Mouse (Mus musculus): ENCODE measurements around the gene Ppt2. TPM values are rescaled to one million over a fixed set of nuclear protein-coding genes. Genes with fewer than 3 reads are reported as not detected.

Ppt2 gene
- total and polyA plus RNA-seq, 2 experiments = 22.5 to 38.5 TPM

DNA sequence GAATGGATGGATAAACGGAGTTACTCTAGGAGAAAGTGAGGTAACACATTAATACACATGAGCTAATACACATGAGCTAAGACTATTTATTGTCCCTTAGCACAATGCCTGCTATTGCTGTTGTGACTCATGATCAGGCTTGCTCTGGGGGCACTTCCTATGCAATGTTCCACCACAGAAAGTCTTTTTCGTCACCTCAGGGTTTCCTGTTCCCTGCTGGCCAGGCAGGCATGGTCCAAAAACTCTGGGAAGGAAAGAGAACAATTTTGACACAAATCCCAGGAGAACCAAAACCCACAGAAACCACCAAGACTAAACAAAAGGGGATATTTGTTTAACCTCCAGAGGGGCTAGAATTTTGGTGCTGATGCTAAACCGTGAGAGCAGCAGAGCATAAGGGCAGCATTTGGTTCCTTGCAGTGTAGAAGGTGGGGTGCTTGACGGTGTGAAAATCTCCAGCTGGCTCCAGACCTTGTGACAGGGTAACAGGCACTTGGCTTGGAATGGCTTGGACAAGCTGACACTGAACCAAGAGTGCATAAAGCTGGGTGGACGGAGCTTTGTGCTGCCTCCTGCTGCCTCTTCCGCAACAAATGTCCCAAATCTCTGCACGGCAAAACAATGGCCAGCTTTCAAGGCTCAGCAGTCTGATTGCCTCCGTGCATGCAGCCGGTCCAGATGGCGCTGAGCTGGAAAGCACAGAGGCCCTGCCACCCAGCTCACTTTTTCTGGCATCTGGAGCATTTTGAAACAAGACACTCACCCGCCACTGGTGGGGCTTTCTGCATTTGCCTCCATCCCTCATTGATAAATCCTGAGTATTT lies 12.7 kb upstream of the Ppt2 start:
- WGBS = 70% methylated on average over 11 of the region's 11 CpGs
- Histone ChIP-seq H3K27ac (replicated peaks; ENCODE audit: insufficient read depth, low read depth, low read length) (no peak overlapping the region), H3K4me3 (ENCODE audit: insufficient read depth, low read depth, low read length) (no peak overlapping the region), H3K79me2 (ENCODE audit: control insufficient read depth, insufficient read depth, low read length) (no peaks in the 10 kb centered on the region; the same call in 1 of the 2 replicates), H3K36me3 (ENCODE audit: control insufficient read depth, insufficient read depth, low read length) (no peaks in the 10 kb centered on the region), H3K4me1 (ENCODE audit: control insufficient read depth, insufficient read depth, low read length) (peaks cover 3% of the 10 kb centered on the region), H3K27me3 (ENCODE audit: control insufficient read depth, insufficient read depth, low read length) (no peaks in the 10 kb centered on the region), H3K9ac (ENCODE audit: low read depth, low read length) (no peak overlapping the region)
- no peak for DNase-seq (ENCODE audit: extremely low read depth, low read depth, low spot score)
- no peak for TF ChIP-seq POLR2A (IDR thresholded peaks at IDR 0.05; ENCODE audit: extremely low read depth, insufficient read depth, low read length)
- peak; percentile 20; the same call in 1 of the 2 replicates for TF ChIP-seq CTCF (IDR thresholded peaks at IDR 0.05; ENCODE audit: low read depth, low read length)

DNA sequence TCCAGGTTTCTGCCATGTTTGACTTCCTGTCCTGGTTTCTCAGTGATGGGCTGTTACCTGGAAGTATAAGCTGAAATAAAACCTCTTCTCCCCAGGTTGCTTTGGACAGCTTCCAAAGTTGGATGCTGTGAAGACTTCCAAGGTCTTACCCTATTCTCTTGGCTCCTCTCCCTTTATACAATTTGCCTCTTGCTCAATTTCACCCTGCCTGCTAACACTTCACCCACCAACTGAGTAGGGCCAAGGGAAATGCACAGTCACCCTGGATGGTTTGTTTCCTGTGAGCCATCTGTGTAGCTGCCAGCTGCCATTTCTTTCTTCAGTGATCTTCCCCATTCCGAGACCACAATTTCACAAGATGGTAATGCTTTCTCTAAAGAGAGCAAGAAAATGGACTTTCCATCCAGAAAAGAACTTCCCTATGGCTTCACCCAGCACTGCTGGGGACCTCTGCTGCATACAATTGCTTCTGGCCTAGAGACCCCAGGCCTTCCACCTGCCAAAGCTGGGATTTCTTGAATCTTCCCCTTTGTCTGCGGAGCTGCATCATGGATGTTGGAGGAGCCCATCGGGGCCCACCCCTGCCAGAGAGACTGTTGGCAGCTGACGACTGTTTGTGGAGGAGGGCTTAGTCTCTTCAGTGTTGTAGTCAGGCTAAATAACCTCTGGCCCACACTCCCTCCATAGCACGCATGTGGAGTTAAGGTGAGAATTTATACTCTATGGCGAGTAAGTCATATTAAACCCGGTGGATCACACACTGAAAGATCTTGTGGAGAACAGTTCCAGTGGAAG lies 11.3 kb upstream of the Ppt2 start:
- DNase-seq (ENCODE audit: extremely low read depth, low read depth, low spot score) = no peak
- no peak for TF ChIP-seq CTCF (IDR thresholded peaks at IDR 0.05; ENCODE audit: low read depth, low read length)
- TF ChIP-seq POLR2A (IDR thresholded peaks at IDR 0.05; ENCODE audit: extremely low read depth, insufficient read depth, low read length) = no peak
- Histone ChIP-seq H3K27me3 (ENCODE audit: control insufficient read depth, insufficient read depth, low read length) (no peaks in the 10 kb centered on the region), H3K36me3 (ENCODE audit: control insufficient read depth, insufficient read depth, low read length) (no peaks in the 10 kb centered on the region), H3K4me1 (ENCODE audit: control insufficient read depth, insufficient read depth, low read length) (no peaks in the 10 kb centered on the region), H3K79me2 (ENCODE audit: control insufficient read depth, insufficient read depth, low read length) (no peaks in the 10 kb centered on the region), H3K27ac (replicated peaks; ENCODE audit: insufficient read depth, low read depth, low read length) (no peak overlapping the region), H3K4me3 (ENCODE audit: insufficient read depth, low read depth, low read length) (no peak overlapping the region), H3K9ac (ENCODE audit: low read depth, low read length) (no peak overlapping the region)
- 95% methylated on average over 7 of the region's 7 CpGs for WGBS

DNA sequence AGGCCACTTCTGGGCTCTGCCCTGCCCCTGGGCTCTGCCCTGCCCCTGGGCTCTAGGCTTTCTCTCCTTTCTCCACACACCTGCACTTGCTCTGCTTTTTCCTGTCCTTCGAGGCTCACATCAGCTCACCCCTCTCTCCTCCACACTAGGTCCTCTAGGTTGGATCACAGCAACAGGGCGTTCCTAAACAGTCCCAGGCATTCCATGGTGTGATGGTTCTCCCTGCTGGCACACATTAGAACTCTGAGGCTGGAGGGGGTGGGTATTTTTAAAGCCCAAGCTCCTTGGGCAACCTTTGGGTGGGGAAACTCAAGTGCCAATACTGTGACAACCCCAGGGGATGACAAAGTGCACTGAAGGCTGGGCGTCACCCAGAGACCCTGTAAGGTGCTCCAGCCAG lies 9.1 kb upstream of the Ppt2 start:
- Histone ChIP-seq H3K36me3 (ENCODE audit: control insufficient read depth, insufficient read depth, low read length) (no peaks in the 10 kb centered on the region), H3K27ac (replicated peaks; ENCODE audit: insufficient read depth, low read depth, low read length) (peak overlapping the region; percentile 5; the same call in 1 of the 2 replicates), H3K27me3 (ENCODE audit: control insufficient read depth, insufficient read depth, low read length) (no peaks in the 10 kb centered on the region), H3K4me1 (ENCODE audit: control insufficient read depth, insufficient read depth, low read length) (no peaks in the 10 kb centered on the region), H3K4me3 (ENCODE audit: insufficient read depth, low read depth, low read length) (peak overlapping the region; percentile 28), H3K9ac (ENCODE audit: low read depth, low read length) (no peak overlapping the region; the same call in 1 of the 2 replicates), H3K79me2 (ENCODE audit: control insufficient read depth, insufficient read depth, low read length) (no peaks in the 10 kb centered on the region)
- TF ChIP-seq POLR2A (IDR thresholded peaks at IDR 0.05; ENCODE audit: extremely low read depth, insufficient read depth, low read length) (no peak), CTCF (IDR thresholded peaks at IDR 0.05; ENCODE audit: low read depth, low read length) (no peak)
- WGBS = 70% methylated on average over 3 of the region's 3 CpGs
- no peak for DNase-seq (ENCODE audit: extremely low read depth, low read depth, low spot score)

DNA sequence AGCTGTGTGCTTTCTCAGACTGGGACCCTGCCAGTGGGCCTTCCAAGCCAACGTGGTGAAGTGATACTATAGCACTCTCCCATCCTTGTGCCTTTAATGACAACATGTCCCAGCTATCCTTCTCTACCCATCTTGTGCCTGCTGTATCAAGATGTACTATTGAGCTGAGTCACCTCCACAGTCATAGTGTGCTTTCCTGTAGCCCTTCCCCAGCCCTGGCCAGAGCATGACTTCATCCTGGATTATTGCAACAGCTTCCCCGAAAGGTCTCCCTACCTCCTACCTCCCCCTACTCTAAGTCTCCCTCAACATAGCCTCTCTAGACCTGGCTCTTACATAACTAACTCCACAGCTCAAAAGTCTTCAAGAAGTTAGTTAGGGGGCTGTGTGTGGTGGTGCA lies 7.4 kb upstream of the Ppt2 start:
- Histone ChIP-seq H3K4me3 (ENCODE audit: insufficient read depth, low read depth, low read length) (no peak overlapping the region), H3K27me3 (ENCODE audit: control insufficient read depth, insufficient read depth, low read length) (no peaks in the 10 kb centered on the region), H3K79me2 (ENCODE audit: control insufficient read depth, insufficient read depth, low read length) (no peaks in the 10 kb centered on the region), H3K4me1 (ENCODE audit: control insufficient read depth, insufficient read depth, low read length) (no peaks in the 10 kb centered on the region), H3K36me3 (ENCODE audit: control insufficient read depth, insufficient read depth, low read length) (no peaks in the 10 kb centered on the region), H3K9ac (ENCODE audit: low read depth, low read length) (no peak overlapping the region), H3K27ac (replicated peaks; ENCODE audit: insufficient read depth, low read depth, low read length) (no peak overlapping the region)
- WGBS = 77% methylated on average over 2 of the region's 2 CpGs
- no peak for DNase-seq (ENCODE audit: extremely low read depth, low read depth, low spot score)
- no peak for TF ChIP-seq CTCF (IDR thresholded peaks at IDR 0.05; ENCODE audit: low read depth, low read length)
- TF ChIP-seq POLR2A (IDR thresholded peaks at IDR 0.05; ENCODE audit: extremely low read depth, insufficient read depth, low read length) = no peak

DNA sequence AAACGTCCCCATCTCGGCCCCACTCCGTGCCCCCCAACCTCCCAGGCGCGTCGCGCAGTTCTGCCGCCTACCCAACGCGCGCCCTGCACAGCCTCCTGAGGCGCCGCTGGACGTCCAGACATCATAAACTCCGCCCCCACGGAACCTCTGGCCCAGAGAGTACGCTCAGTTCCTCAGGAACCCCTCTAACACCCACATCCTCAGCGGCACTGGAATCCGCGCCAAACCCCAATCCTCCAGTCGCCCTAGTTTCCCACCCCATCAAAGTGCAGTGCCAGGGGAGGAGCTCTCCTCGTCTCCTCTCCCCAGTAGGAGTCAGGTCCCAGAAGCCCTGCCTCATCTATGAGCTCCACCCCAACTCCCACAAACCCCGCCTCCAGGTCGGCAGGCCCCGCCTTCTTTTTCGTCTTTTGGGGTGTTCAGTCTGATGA lies 4.0 kb upstream of the Ppt2 start:
- TF ChIP-seq POLR2A (IDR thresholded peaks at IDR 0.05; ENCODE audit: extremely low read depth, insufficient read depth, low read length) (no peak), CTCF (IDR thresholded peaks at IDR 0.05; ENCODE audit: low read depth, low read length) (no peak)
- H3K27me3 ChIP-seq (ENCODE audit: control insufficient read depth, insufficient read depth, low read length) = no peaks in the 10 kb centered on the region
- WGBS = 7% methylated on average over 26 of the region's 26 CpGs
- H3K36me3 ChIP-seq (ENCODE audit: control insufficient read depth, insufficient read depth, low read length) = no peaks in the 10 kb centered on the region
- peak overlapping the region; percentile 25; the same call in 1 of the 2 replicates for H3K4me3 ChIP-seq (ENCODE audit: insufficient read depth, low read depth, low read length)
- H3K9ac ChIP-seq (ENCODE audit: low read depth, low read length) = peak overlapping the region; percentile 6; the same call in 1 of the 2 replicates
- no peaks in the 10 kb centered on the region for H3K4me1 ChIP-seq (ENCODE audit: control insufficient read depth, insufficient read depth, low read length)
- no peak overlapping the region for H3K27ac ChIP-seq (replicated peaks; ENCODE audit: insufficient read depth, low read depth, low read length)
- H3K79me2 ChIP-seq (ENCODE audit: control insufficient read depth, insufficient read depth, low read length) = no peaks in the 10 kb centered on the region
- DNase-seq (ENCODE audit: extremely low read depth, low read depth, low spot score) = peak; percentile 48

Data from liver, adult 2 months (tissue).